Mouse (Mus musculus): ENCODE results near the gene Cldn14. TPM values are rescaled to one million over a fixed set of nuclear protein-coding genes. Genes with fewer than 3 reads are reported as not detected.

Gene Cldn14
- polyA plus RNA-seq, 1 experiment from 2014 or later: not detected

GRCm38 (mm10) chr16:93877612-93878380 lies 130.8 kb downstream of the Cldn14 start:
- WGBS: 92% methylated on average over 6 of the region's 6 CpGs
- ATAC-seq (ENCODE audit: insufficient number of reproducible peaks, insufficient read depth, low FRiP score, low TSS enrichment, low read depth): no peak

DNA sequence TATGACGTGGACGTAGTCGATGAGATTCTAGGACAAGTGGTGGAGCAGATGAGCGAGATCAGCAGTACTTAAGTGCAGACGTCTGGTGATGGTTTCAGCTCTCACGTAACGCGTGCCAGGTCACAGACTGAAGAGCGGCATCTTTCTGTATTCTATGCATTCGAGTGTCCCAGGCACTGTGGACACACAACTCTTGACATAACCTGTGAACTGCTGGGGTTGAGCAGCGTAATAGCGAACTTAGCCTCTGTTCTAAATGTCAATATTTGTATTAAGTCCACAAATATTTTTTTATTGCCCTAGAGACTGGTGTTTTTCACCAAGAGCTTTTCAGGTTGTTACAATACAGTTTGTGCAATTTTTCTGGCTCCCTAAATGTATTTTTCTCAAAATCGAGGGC lies 133.8 kb downstream of the Cldn14 start:
- WGBS: 90% methylated on average over 13 of the region's 13 CpGs
- H3K36me3 ChIP-seq: peaks cover 76% of the 10 kb centered on the region
- ATAC-seq (ENCODE audit: insufficient number of reproducible peaks, insufficient read depth, low FRiP score, low TSS enrichment, low read depth): no peak

More at GRCm38 (mm10) chr16:93877612-93878380, 130.8 kb downstream of the Cldn14 start:
- Histone ChIP-seq H3K36me3 (peaks cover 48% of the 10 kb centered on the region), H3K4me1 (no peaks in the 10 kb centered on the region), H3K27ac (no peak overlapping the region; the same call in 1 of the 2 replicates), H3K27me3 (no peaks in the 10 kb centered on the region), H3K4me3 (no peak overlapping the region), H3K9ac (no peak overlapping the region), H3K9me3 (no peaks in the 10 kb centered on the region), H3K4me2 (no peak overlapping the region)

More for the DNA sequence above, 133.8 kb downstream of the Cldn14 start:
- H3K4me1 ChIP-seq: no peaks in the 10 kb centered on the region
- no peaks in the 10 kb centered on the region for H3K27me3 ChIP-seq
- no peak overlapping the region for H3K27ac ChIP-seq
- no peak overlapping the region for H3K9ac ChIP-seq
- H3K9me3 ChIP-seq: no peaks in the 10 kb centered on the region
- H3K4me3 ChIP-seq: no peak overlapping the region
- H3K4me2 ChIP-seq: no peak overlapping the region

Other genes with a start within 250 kb of the Cldn14 start
- gene Morc3, start 176.7 kb downstream of the Cldn14 start, polyA plus RNA-seq (2015; fragmentation: Nextera tagmentation; extraction: Ambion mirVana): 32.9 and 42.8 TPM in 2 replicates
- gene Chaf1b, start 124.9 kb downstream of the Cldn14 start, polyA plus RNA-seq (2015; fragmentation: Nextera tagmentation; extraction: Ambion mirVana): 78.0 and 79.4 TPM in 2 replicates
- gene Sim2, start 76.1 kb upstream of the Cldn14 start, polyA plus RNA-seq (2015; fragmentation: Nextera tagmentation; extraction: Ambion mirVana): 0.50 and 0.58 TPM in 2 replicates

Data from embryonic facial prominence, embryonic 13.5 days (tissue).